Mouse (Mus musculus) kidney, embryonic 15.5 days (tissue): ENCODE results near the gene Entr1. TPM values are rescaled to one million over a fixed set of nuclear protein-coding genes. Genes with fewer than 3 reads are reported as not detected.

ENCODE experiments used
- ATAC-seq: fragments of 200-750 bp; cut with Nextera tagmentation; replicated peaks from 2 replicates; pipeline ENCODE4 v1.8.0; 2017; ENCODE audit warnings: moderate TSS enrichment; ENCODE audit not compliant: low FRiP score
- H3K27ac ChIP-seq: fragments of 300-500 bp; sonication (generic); 2 replicates; pipeline ENCODE4 v1.5.1; 2015; ENCODE audit warnings: mild to moderate bottlenecking, inconsistent platforms
- H3K27me3 ChIP-seq: fragments of 300-500 bp; sonication (generic); 2 replicates; pipeline ENCODE4 v1.6.1; 2015; ENCODE audit warnings: inconsistent platforms
- H3K36me3 ChIP-seq: fragments of 300-500 bp; sonication (generic); 2 replicates; pipeline ENCODE4 v1.6.1; 2015; ENCODE audit warnings: inconsistent platforms
- H3K4me1 ChIP-seq: fragments of 300-500 bp; sonication (generic); 2 replicates; pipeline ENCODE4 v1.6.1; 2015; ENCODE audit warnings: inconsistent platforms
- H3K4me2 ChIP-seq: fragments of 300-500 bp; sonication (generic); 2 replicates; pipeline ENCODE4 v1.6.1; 2015; ENCODE audit warnings: moderate library complexity, mild to moderate bottlenecking, inconsistent platforms
- H3K4me3 ChIP-seq: fragments of 300-500 bp; sonication (generic); replicated peaks from 2 replicates; pipeline ENCODE4 v1.5.1; 2015; ENCODE audit warnings: mild to moderate bottlenecking, inconsistent platforms
- H3K9ac ChIP-seq: fragments of 300-500 bp; sonication (generic); 2 replicates; pipeline ENCODE4 v1.6.1; 2015; ENCODE audit warnings: mild to moderate bottlenecking, inconsistent platforms
- H3K9me3 ChIP-seq: fragments of 300-500 bp; sonication (generic); replicated peaks from 2 replicates; pipeline ENCODE4 v1.6.1; 2016; ENCODE audit warnings: inconsistent platforms
- WGBS: fragments of 180-500 bp; shearing (Covaris S2); methylation state at CpG from one replicate; pipeline ENCODE4 v1.1.7; 2015; ENCODE audit warnings: mixed read lengths; 5-methylcytosine and 5-hydroxymethylcytosine counted together
- polyA plus RNA-seq: library from polyadenylated mRNA; unstranded; fragments of >200 nt; fragmentation: Nextera tagmentation; extraction: Ambion mirVana; gene quantifications from 2 replicates; pipeline ENCODE4 v1.2.1, GENCODE M21; 2015

Gene Entr1
- polyA plus RNA-seq, 1 experiment from 2014 or later, result 115 TPM

DNA sequence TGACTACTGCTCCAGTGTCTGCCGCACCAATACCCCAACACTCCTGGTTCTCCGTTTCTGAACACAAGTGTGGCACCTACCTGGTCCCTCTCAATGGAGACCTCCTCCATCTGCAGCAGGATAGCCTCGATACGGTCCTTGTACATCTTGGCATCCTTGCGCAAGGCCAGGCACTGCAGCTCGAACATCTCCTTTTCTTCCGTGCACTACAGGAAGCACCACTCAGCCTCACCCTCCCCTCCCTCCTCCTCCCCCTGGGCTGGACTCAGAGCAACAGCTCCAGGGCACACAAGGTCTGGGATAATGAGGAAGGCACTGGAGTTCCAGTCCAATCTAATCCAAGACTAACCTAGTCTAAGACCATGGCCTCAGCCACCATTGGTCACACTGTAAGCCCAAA lies 32.4 kb downstream of the Entr1 start:
- no peaks in the 10 kb centered on the region for H3K9me3 ChIP-seq
- WGBS, result 77% methylated on average over 7 of the region's 7 CpGs
- no peak for ATAC-seq

DNA sequence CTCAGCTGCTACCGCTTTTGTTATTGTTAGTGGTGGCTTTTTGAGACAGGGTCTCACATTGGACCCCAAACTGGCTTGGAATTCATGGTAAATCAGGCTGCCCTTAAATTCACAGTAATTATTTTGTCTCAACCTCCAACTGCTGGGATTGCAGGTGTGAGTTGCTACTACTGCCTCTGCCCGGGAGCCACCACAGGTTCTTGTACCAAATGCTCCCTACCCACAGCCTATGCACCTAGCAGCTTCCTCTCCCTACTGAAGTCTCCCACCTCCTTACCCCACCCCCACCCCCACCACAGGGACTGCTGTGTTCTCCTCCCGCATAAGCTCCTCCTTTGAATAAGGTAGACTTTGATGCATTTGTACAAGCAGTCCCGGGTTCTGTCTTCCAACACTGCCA lies 32.9 kb downstream of the Entr1 start:
- WGBS, result 89% methylated on average over 4 of the region's 4 CpGs

More for the DNA sequence above, 32.4 kb downstream of the Entr1 start:
- Histone ChIP-seq H3K27ac (no peak overlapping the region), H3K27me3 (no peaks in the 10 kb centered on the region), H3K4me1 (peaks cover 19% of the 10 kb centered on the region), H3K36me3 (no peaks in the 10 kb centered on the region), H3K9ac (no peak overlapping the region), H3K4me3 (no peak overlapping the region), H3K4me2 (no peak overlapping the region)

DNA sequence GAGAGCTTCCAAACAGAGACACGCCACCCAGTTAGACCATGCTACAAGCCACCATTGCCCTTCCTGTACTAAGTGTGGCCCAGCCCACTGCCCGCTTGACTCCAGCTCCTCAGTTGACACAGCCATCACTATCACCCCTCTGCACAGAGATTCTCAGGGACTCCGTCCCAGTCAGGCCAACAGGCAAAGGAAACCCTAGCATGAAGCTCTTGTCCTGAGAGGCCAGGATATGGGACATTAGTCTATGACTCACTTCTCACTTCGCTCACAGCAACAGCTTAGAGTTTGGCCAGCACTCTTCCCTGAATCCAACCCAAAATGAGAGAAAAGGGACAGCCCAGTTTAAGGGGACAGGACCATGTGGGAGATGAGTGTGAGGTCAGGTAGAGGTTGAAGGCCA lies 34.7 kb downstream of the Entr1 start:
- Histone ChIP-seq H3K4me1 (peaks cover 34% of the 10 kb centered on the region), H3K36me3 (peaks cover 9% of the 10 kb centered on the region), H3K27me3 (no peaks in the 10 kb centered on the region), H3K9ac (no peak overlapping the region), H3K9me3 (no peaks in the 10 kb centered on the region), H3K27ac (no peak overlapping the region), H3K4me2 (no peak overlapping the region), H3K4me3 (no peak overlapping the region)
- no peak for ATAC-seq
- WGBS, result 94% methylated on average over 4 of the region's 4 CpGs

More for the DNA sequence above, 32.9 kb downstream of the Entr1 start:
- no peak overlapping the region for H3K4me2 ChIP-seq
- ATAC-seq, result no peak
- no peak overlapping the region for H3K4me3 ChIP-seq
- H3K27me3 ChIP-seq, result no peaks in the 10 kb centered on the region
- H3K36me3 ChIP-seq, result no peaks in the 10 kb centered on the region
- peaks cover 20% of the 10 kb centered on the region for H3K4me1 ChIP-seq
- no peak overlapping the region for H3K27ac ChIP-seq
- no peaks in the 10 kb centered on the region for H3K9me3 ChIP-seq
- H3K9ac ChIP-seq, result no peak overlapping the region

DNA sequence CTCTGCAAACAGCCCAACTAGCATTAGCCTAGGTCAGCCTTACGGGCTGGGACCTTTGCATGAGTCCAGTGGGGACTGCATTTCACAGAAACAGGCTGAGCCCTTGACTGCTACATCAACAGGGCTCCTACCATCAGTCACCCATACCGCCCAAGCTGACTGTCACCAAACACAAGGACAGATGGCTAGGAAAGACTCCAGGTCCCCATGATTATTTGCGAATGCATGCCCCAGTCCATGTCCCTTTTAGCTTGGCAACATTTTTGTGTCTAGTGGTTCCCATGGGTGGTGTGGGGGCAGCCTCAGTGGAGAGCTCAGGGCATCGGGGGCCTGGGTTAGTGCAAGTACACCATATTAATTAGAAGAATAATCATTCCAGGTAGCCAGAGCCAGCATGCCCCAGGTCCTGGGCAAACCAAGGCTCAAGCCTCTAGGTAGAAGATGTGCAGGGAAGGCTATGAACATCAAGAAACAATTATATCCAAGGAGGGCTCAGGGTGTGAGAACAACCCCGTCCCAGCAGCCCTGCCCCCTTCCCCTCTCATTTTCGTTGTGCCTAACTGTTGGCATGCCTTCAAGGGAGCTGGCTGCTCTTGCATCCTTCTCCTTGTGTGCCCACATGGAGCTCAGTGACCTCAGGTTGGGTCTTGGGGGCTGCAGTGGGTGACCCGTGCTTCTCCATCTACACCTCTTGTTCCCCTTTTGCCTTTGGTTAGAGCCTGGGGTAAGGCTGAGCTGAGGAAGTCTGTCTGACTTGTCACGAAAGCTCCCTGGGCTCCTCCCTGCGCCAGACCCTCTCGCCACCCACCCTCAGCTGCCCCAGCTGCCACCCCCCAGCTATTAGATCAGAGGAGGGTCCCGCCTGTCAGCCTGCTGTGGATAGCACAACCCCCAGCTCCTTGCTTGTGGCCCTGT lies 35.8 kb downstream of the Entr1 start:
- Histone ChIP-seq H3K4me3 (peak overlapping the region; percentile 89), H3K4me2 (peak overlapping the region; percentile 96)

DNA sequence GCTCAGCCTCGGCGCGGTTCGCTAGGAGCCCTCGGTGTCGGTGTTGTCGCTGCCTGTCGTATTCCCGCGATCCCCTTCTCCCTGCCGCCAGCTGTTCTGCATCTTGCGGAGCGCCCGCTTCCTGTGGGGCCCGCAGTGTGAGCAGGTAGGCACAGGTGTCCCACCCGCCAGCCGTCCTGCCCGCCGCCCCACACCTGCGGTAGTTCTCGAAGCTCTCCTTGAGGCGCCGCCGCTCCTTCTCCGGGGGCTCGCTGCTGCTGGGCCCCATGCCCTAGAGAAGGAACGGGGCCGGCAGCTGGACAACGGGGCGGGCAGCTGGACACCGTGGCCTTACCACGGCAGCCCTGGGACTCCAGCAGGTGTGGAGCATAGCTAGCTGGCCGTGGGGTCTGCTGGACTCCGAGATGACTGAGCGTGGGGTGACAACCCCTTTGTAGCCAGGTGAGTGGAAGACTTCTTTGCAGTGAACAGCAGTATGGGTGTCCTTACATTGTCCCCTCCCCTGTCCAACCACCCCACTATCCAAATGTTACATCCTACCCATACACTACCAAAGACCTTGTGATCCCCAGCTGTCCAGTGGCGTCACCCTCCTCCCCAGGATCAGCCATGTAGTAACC lies 36.7 kb downstream of the Entr1 start:
- ATAC-seq, result peak; percentile 11; the same call in 1 of the 2 replicates
- Histone ChIP-seq H3K9me3 (no peaks in the 10 kb centered on the region), H3K36me3 (peaks cover 24% of the 10 kb centered on the region), H3K4me3 (peak overlapping the region; percentile 89), H3K4me2 (peak overlapping the region; percentile 96), H3K27ac (peak overlapping the region; percentile 91), H3K9ac (peak overlapping the region; percentile 93), H3K4me1 (peaks cover 39% of the 10 kb centered on the region), H3K27me3 (no peaks in the 10 kb centered on the region)
- 3% methylated on average over 36 of the region's 36 CpGs for WGBS

More for the DNA sequence above, 35.8 kb downstream of the Entr1 start:
- H3K36me3 ChIP-seq, result peaks cover 17% of the 10 kb centered on the region
- peaks cover 38% of the 10 kb centered on the region for H3K4me1 ChIP-seq
- no peaks in the 10 kb centered on the region for H3K9me3 ChIP-seq
- no peak for ATAC-seq
- no peak overlapping the region; the same call in 1 of the 2 replicates for H3K9ac ChIP-seq
- 88% methylated on average over 11 of the region's 11 CpGs for WGBS
- H3K27me3 ChIP-seq, result no peaks in the 10 kb centered on the region
- no peak overlapping the region for H3K27ac ChIP-seq

DNA sequence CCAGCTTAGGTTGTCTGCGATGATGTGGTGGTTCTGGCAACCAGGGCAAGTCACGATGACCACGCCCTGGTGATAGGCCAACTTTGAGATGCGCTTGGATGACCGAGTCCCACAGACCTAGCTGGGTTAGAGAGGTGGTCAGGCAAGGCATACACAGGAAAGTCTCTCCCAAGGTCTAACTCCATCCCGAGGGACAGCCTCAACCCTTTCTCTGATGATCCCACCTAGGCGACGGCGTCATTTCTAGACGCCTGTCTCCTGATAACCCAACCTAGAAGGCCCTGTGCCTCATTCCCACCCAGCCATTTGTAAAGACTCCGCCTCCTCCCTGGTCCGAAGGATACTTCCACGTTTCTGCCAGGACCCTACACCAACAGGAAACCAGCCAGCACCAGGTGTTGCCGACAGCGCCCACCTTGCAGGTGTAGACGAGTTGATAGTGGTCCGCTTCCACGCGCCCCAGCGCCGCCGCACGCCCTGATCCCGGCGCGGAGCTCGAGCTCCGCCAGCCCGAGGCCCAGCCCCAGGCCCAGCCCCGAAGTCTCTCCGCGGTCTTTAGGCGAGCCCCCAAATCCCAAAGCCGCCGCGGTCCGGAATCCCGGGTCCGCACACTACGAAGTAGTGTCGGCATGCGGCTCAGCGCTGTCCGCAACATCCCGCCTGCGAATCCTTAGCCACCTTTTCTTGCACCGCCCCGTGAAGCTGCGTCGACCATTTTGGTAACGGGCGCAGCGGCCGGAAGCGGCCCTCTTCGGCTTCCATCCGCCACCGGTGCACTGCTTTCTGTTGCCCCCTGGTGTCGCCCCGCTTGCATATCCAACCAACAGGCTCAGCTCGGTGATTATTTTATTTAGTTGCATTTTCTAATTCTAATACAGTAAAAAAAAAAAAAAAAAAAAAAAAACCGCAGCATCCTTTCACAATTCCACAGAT lies 37.5 kb downstream of the Entr1 start, which contains the start of gene Dnlz:
TSS of gene Dnlz (minus strand) at position 753 of the 933 bp plus-strand sequence.
- Histone ChIP-seq H3K9me3 (no peaks in the 10 kb centered on the region), H3K27ac (peak within 1 kb of the TSS; percentile 91), H3K4me1 (peaks cover 42% of the 10 kb centered on the region), H3K27me3 (no peaks in the 10 kb centered on the region), H3K4me2 (peak within 1 kb of the TSS; percentile 96), H3K9ac (peak within 1 kb of the TSS; percentile 93), H3K4me3 (peak within 1 kb of the TSS; percentile 89), H3K36me3 (peaks cover 32% of the 10 kb centered on the region)
- ATAC-seq, result peak; percentile 74
- WGBS, result 2% methylated on average over 62 of the region's 62 CpGs

DNA sequence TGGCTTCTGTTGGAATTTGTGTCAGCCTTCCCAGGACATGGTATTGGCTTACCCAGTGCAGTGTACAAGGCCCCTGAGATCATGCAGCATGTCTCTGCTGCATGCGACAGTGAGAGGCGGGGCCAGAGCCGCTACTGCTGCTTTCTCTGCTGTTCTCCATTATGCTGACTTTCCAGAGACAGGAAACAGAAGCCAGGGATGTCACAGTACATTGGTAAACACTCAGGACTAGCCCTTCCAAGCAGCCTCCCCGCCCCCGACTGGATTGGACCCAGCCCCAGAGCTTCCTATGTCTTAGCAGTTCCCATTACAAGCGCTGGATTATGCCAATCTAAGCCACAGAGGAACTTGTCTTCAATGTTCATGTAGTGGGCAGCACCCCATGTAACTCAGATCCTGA lies 40.9 kb downstream of the Entr1 start:
- Histone ChIP-seq H3K4me1 (peaks cover 54% of the 10 kb centered on the region), H3K9ac (no peak overlapping the region), H3K4me3 (no peak overlapping the region), H3K27ac (peak overlapping the region; percentile 29), H3K4me2 (no peak overlapping the region), H3K9me3 (no peaks in the 10 kb centered on the region), H3K27me3 (no peaks in the 10 kb centered on the region), H3K36me3 (peaks cover 64% of the 10 kb centered on the region)
- WGBS, result 54% methylated on average over 6 of the region's 6 CpGs
- ATAC-seq, result no peak

DNA sequence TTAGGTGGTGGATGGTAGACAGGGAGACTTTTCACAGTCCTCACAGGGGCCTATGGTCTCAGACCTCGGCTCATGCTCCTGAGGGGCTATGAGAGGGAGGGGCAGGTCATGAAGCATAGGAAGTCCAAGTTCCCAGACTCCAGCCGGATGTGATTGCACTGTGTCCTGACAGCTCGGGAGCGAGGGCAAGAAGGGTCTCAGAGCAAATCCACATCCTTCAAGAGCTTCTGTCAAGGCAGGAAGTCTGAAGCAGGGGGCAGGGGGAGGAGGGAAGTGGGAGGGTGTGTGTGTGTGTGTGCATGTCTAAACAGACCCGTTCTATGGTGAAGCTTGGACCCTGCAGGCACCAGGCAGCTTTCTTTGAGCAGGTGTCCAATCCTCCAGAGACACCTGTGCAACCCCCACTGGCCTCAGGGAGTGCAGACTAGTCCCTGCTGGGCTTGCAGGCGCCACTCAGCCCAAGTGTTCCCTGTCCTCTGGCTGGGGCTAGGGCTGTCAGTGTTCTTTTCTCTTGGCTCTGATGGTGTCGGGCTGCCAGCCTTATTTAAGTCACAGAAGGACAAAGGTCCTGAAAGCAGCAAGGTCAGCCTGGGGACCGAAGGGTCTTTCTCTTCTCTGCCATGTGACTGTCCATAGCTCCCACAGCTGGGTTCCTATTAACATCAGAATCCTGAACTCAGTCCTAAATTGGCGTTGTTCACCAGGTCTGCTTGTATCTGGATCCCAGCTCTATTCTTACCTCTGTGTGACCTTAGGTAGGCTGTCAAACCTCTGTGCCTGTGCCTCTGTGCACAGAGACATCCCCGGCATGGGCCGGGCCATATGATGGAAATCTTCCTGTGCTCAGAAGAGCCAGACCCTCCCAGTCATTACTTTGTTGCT lies 46.3 kb downstream of the Entr1 start:
- H3K27ac ChIP-seq, result peak overlapping the region; percentile 82
- H3K27me3 ChIP-seq, result no peaks in the 10 kb centered on the region
- H3K4me3 ChIP-seq, result no peak overlapping the region
- ATAC-seq, result peak; percentile 55
- H3K4me1 ChIP-seq, result peaks cover 44% of the 10 kb centered on the region
- H3K9me3 ChIP-seq, result no peaks in the 10 kb centered on the region
- 0 out of 2 replicates have a peak overlapping the region, but pooled peaks have one; percentile 1 for H3K9ac ChIP-seq
- H3K4me2 ChIP-seq, result peak overlapping the region; percentile 44
- 54% methylated on average over 11 of the region's 11 CpGs for WGBS
- H3K36me3 ChIP-seq, result peaks cover 88% of the 10 kb centered on the region

DNA sequence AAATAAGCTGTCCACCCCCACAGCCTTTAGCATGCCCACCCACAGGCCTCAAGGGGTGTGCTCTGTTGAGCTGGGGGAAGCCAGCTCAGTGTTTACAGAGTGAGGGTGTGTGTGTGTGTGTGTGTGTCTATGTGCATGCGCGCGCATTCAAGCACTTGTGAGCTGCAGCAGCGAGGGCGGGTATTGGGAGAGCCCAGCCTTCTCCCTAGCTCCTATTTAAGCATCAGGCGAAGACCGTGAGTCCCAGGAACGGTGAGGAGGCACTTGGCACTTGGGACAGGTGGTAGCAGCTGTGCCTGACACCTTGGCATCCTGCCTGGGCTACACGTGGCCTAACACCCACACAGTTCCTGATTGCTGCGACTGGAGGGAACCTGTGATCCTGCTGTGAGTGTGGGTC lies 47.1 kb downstream of the Entr1 start:
- H3K4me2 ChIP-seq, result no peak overlapping the region
- H3K27ac ChIP-seq, result peak overlapping the region; percentile 82
- H3K9ac ChIP-seq, result no peak overlapping the region
- 66% methylated on average over 10 of the region's 10 CpGs for WGBS
- no peak overlapping the region for H3K4me3 ChIP-seq
- H3K36me3 ChIP-seq, result peaks cover 80% of the 10 kb centered on the region
- H3K9me3 ChIP-seq, result no peaks in the 10 kb centered on the region
- peak; percentile 20; the same call in 1 of the 2 replicates for ATAC-seq
- peaks cover 39% of the 10 kb centered on the region for H3K4me1 ChIP-seq
- H3K27me3 ChIP-seq, result no peaks in the 10 kb centered on the region

DNA sequence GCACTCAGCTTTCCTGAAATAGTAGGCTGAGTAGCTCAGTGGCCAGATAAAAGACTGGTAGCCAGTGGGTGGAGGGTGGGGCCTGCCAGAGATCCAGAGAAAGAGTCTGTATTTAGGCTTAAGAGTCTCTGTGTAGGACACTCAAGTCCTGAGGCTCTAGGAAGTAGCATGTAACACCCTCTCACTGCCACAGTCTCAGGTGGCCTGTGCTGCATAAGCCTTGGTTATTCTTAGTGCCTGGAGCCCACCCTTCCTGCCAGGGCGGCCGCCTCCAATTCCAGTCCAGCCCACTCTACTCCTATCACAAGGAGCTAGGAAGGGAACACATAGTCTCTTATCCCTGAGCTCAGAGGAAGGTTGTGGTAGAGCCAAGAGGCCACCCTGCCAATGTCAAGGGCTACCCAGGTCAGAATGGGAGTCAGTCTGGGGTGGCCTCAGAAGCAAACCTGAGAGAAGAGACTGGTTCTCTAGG lies 47.6 kb downstream of the Entr1 start:
- H3K9me3 ChIP-seq, result no peaks in the 10 kb centered on the region
- H3K4me1 ChIP-seq, result peaks cover 36% of the 10 kb centered on the region
- WGBS, result 72% methylated on average over 2 of the region's 2 CpGs
- ATAC-seq, result no peak
- H3K9ac ChIP-seq, result no peak overlapping the region
- H3K36me3 ChIP-seq, result peaks cover 75% of the 10 kb centered on the region
- peak overlapping the region; percentile 82 for H3K27ac ChIP-seq
- H3K4me2 ChIP-seq, result no peak overlapping the region
- H3K27me3 ChIP-seq, result no peaks in the 10 kb centered on the region
- no peak overlapping the region for H3K4me3 ChIP-seq

DNA sequence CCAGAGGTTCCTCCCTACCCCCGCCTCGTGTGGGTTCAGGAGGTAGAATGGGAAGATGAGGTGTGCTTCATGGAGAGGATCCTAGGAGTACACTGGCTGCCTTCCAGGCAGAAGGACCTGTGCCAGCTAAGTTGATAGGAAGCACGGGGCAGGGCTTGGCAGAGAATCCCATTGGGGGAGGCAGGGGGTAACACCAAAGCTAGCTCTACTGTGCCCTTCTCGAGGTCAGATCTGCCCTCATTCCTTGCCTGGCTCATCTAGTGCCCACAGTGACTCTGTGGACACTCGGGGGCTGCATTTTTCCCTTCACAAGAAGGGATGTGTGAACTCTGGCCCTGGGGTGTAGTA lies 49.9 kb downstream of the Entr1 start:
- H3K4me1 ChIP-seq, result peaks cover 31% of the 10 kb centered on the region
- H3K9me3 ChIP-seq, result no peaks in the 10 kb centered on the region
- H3K4me3 ChIP-seq, result no peak overlapping the region
- peaks cover 52% of the 10 kb centered on the region for H3K36me3 ChIP-seq
- H3K27me3 ChIP-seq, result no peaks in the 10 kb centered on the region
- no peak for ATAC-seq
- 87% methylated on average over 5 of the region's 5 CpGs for WGBS
- H3K4me2 ChIP-seq, result no peak overlapping the region
- H3K9ac ChIP-seq, result no peak overlapping the region
- no peak overlapping the region for H3K27ac ChIP-seq
